Mouse (Mus musculus): ENCODE results near the gene Kdm4a. TPM values are rescaled to one million over a fixed set of nuclear protein-coding genes. Genes with fewer than 3 reads are reported as not detected.

The Kdm4a gene
- total and polyA plus RNA-seq, 2 experiments from 2014 or later: 34.8 to 88.8 TPM

DNA sequence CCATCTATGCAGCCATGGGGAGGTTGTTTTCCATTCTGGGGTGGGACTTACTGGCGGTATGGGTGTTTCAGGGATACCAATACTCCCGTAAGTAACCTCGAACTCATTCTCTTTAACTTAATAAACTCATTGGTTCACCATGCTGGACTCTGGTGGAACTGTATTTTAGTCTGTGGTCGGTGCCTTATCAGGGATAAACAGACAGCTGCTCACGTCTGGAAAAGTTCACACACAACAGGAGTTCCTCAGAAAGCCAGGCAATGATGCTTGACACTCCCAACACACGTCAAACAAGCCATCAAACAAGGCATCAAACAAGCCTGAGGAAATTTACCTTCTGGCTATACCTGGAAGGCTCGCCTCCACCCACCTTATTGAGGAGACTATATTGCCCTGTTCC, 64.7 kb downstream of the Kdm4a start:
- no peak for TF ChIP-seq CTCF (IDR thresholded peaks at IDR 0.05)
- no peak overlapping the region for H3K4me3 ChIP-seq (ENCODE audit: low read depth, low read length)
- H3K4me2 ChIP-seq (ENCODE audit: low read depth, low read length, poor library complexity, severe bottlenecking): no peak overlapping the region
- H3K9me3 ChIP-seq (ENCODE audit: low read length): no peaks in the 10 kb centered on the region
- no peak overlapping the region for H3K27ac ChIP-seq (ENCODE audit: low read depth, low read length)
- no peak for ATAC-seq (ENCODE audit: low FRiP score)
- no peak for DNase-seq (ENCODE audit: low spot score)
- H3K36me3 ChIP-seq (ENCODE audit: insufficient read depth, low read length): no peaks in the 10 kb centered on the region
- no peaks in the 10 kb centered on the region for H3K27me3 ChIP-seq (ENCODE audit: insufficient read depth, low read length)
- no peaks in the 10 kb centered on the region for H3K4me1 ChIP-seq (ENCODE audit: insufficient read depth, low read length)
- 92% methylated on average over 7 of the region's 7 CpGs for WGBS
- H3K9ac ChIP-seq (replicated peaks; ENCODE audit: low read length, poor library complexity, severe bottlenecking): no peak overlapping the region

DNA sequence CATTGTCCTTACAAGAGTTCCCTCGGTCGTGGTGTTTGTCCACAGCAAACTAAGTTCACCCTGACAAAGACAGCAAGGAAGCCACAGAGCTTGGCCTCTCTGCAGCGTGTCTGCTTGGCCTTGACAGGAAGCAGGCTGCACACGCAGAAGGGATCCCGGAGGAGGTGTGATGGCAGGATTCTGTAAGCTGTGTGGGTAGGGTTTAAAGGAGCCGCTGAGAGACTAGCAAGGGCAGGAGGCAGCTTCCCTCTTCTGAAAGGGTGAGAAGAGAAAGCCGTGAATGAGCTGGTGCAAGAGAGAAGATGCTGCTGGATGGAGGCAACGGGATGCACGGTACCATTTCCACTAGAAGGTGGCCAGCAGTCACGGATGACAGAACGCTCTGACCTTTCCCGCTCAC, 67.2 kb downstream of the Kdm4a start:
- Histone ChIP-seq H3K36me3 (ENCODE audit: insufficient read depth, low read length) (no peaks in the 10 kb centered on the region), H3K9ac (replicated peaks; ENCODE audit: low read length, poor library complexity, severe bottlenecking) (no peak overlapping the region), H3K4me2 (ENCODE audit: low read depth, low read length, poor library complexity, severe bottlenecking) (no peak overlapping the region), H3K4me1 (ENCODE audit: insufficient read depth, low read length) (no peaks in the 10 kb centered on the region), H3K27me3 (ENCODE audit: insufficient read depth, low read length) (no peaks in the 10 kb centered on the region), H3K4me3 (ENCODE audit: low read depth, low read length) (no peak overlapping the region), H3K9me3 (ENCODE audit: low read length) (no peaks in the 10 kb centered on the region), H3K27ac (ENCODE audit: low read depth, low read length) (no peak overlapping the region)
- DNase-seq (ENCODE audit: low spot score) (no peak), ATAC-seq (ENCODE audit: low FRiP score) (no peak)
- TF ChIP-seq CTCF (IDR thresholded peaks at IDR 0.05): no peak
- WGBS: 83% methylated on average over 12 of the region's 12 CpGs

DNA sequence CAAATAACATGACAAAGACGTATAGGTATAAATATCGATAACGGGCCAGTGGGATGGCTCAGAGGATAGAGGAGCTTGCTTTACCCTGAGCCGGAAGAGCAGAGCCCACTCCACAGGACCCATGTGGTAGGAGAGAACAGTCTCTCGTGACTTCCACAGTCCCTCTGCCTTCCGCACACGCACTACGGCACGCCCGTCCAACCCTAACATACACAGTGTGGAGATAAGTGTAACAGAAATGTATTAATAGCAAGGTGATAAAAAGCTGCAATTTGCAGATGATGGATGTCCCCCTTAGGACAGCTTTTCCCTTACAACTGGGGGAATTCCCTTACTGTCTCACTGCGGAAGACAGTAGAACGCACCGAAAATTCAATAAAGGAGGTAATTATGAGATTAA, 70.2 kb downstream of the Kdm4a start:
- DNase-seq (ENCODE audit: low spot score): peak; percentile 39
- ATAC-seq (ENCODE audit: low FRiP score): no peak
- Histone ChIP-seq H3K27me3 (ENCODE audit: insufficient read depth, low read length) (no peaks in the 10 kb centered on the region), H3K9me3 (ENCODE audit: low read length) (no peaks in the 10 kb centered on the region), H3K4me3 (ENCODE audit: low read depth, low read length) (no peak overlapping the region), H3K4me1 (ENCODE audit: insufficient read depth, low read length) (no peaks in the 10 kb centered on the region), H3K9ac (replicated peaks; ENCODE audit: low read length, poor library complexity, severe bottlenecking) (no peak overlapping the region), H3K36me3 (ENCODE audit: insufficient read depth, low read length) (no peaks in the 10 kb centered on the region), H3K27ac (ENCODE audit: low read depth, low read length) (no peak overlapping the region), H3K4me2 (ENCODE audit: low read depth, low read length, poor library complexity, severe bottlenecking) (no peak overlapping the region)
- TF ChIP-seq CTCF (IDR thresholded peaks at IDR 0.05): no peak
- WGBS: 89% methylated on average over 13 of the region's 13 CpGs

DNA sequence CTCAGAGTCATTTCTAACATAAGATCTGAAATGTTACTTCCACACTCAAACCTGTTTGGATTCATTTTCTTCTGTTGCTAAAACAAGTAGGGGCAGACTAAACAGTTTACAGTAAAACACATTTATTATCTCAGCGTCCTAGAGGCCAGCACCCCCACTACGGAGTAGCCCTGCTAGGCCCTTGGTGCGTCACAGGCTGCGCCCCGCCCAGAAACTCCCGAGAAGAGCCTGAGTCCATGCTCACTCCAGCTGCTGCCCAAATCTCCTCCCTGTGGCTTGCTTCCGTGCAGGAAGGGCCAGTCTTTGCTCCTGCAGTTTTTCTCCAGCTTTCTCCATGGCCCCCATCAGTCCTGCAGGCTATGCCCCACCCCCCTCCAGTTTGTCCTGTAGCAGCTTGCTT, 71.1 kb downstream of the Kdm4a start:
- Histone ChIP-seq H3K4me1 (ENCODE audit: insufficient read depth, low read length) (no peaks in the 10 kb centered on the region), H3K36me3 (ENCODE audit: insufficient read depth, low read length) (no peaks in the 10 kb centered on the region), H3K27ac (ENCODE audit: low read depth, low read length) (no peak overlapping the region), H3K9ac (replicated peaks; ENCODE audit: low read length, poor library complexity, severe bottlenecking) (no peak overlapping the region), H3K4me2 (ENCODE audit: low read depth, low read length, poor library complexity, severe bottlenecking) (no peak overlapping the region), H3K9me3 (ENCODE audit: low read length) (no peaks in the 10 kb centered on the region), H3K4me3 (ENCODE audit: low read depth, low read length) (no peak overlapping the region), H3K27me3 (ENCODE audit: insufficient read depth, low read length) (no peaks in the 10 kb centered on the region)
- WGBS: 78% methylated on average over 7 of the region's 7 CpGs
- no peak for TF ChIP-seq CTCF (IDR thresholded peaks at IDR 0.05)
- DNase-seq (ENCODE audit: low spot score): no peak
- no peak for ATAC-seq (ENCODE audit: low FRiP score)

DNA sequence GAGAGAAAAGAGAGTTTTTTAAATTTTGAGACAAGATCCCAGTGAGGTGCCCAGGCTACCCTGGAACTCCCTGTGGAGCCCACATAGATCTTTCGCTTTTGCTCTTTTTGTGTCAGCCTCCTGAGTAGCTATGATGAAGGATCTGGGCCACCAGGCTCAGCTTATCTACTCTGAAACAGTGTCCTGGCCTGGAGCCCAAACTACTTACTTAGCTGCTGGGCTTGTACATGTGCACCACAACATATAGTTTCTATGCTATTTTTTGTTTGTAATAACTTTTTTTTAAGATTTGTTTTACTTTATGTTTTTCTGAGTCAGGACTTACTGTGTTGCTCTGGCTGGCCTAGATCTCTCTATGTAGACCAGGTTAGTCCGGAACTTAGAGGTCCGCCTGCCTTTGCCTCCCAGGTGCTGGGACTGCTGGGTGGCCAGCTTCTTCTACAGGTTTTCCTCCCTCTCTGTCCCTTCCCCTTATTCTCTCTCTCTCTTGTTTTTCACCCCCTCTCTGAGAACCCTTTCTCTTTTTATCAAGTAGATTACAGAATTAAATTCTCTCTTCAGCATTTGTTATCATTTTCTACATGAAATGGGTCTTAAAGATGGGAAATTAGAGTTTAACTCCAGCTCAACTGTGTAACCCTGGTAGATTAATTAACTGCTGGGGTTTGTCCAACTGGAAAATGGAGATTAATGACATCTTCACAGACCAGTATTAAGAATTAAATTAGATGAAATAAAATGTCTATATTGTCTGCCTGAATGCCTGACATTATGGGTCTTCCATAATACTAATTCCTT, 74.4 kb downstream of the Kdm4a start:
- Histone ChIP-seq H3K9ac (replicated peaks; ENCODE audit: low read length, poor library complexity, severe bottlenecking) (no peak overlapping the region), H3K4me3 (ENCODE audit: low read depth, low read length) (no peak overlapping the region), H3K27me3 (ENCODE audit: insufficient read depth, low read length) (no peaks in the 10 kb centered on the region), H3K4me2 (ENCODE audit: low read depth, low read length, poor library complexity, severe bottlenecking) (no peak overlapping the region), H3K36me3 (ENCODE audit: insufficient read depth, low read length) (no peaks in the 10 kb centered on the region), H3K9me3 (ENCODE audit: low read length) (no peaks in the 10 kb centered on the region), H3K4me1 (ENCODE audit: insufficient read depth, low read length) (no peaks in the 10 kb centered on the region), H3K27ac (ENCODE audit: low read depth, low read length) (no peak overlapping the region)
- WGBS: 99% methylated on average over 3 of the region's 3 CpGs
- TF ChIP-seq CTCF (IDR thresholded peaks at IDR 0.05): no peak
- DNase-seq (ENCODE audit: low spot score) (no peak), ATAC-seq (ENCODE audit: low FRiP score) (no peak)

DNA sequence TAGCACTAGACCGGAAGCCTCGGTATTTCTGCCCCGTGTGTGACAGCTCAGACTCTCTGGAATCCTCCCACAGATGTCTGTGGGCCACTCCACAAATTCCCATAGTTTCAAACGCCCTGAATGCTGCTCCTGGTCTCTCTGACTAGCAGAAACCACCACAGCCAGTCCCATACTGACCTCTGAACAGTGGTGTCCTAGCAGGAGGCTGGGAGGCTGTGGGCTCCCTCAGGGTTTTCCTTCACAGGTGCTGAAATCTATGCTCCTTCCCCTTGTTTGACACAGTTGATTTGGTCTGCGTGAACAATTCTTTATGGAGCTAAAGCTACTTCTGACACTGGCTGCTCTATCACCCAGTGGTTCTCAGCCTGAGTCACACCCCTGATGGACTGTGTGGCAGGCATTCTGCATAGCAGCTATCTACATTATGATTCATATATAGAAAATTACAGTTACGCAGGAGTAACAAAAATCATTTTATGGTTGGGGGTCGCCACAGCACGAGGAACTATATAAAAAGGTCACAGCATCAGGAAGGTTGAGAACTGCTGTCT, 76.5 kb downstream of the Kdm4a start:
- Histone ChIP-seq H3K27me3 (ENCODE audit: insufficient read depth, low read length) (no peaks in the 10 kb centered on the region), H3K27ac (ENCODE audit: low read depth, low read length) (no peak overlapping the region), H3K4me3 (ENCODE audit: low read depth, low read length) (no peak overlapping the region), H3K36me3 (ENCODE audit: insufficient read depth, low read length) (no peaks in the 10 kb centered on the region), H3K9ac (replicated peaks; ENCODE audit: low read length, poor library complexity, severe bottlenecking) (no peak overlapping the region), H3K4me1 (ENCODE audit: insufficient read depth, low read length) (no peaks in the 10 kb centered on the region), H3K9me3 (ENCODE audit: low read length) (no peaks in the 10 kb centered on the region), H3K4me2 (ENCODE audit: low read depth, low read length, poor library complexity, severe bottlenecking) (no peak overlapping the region)
- DNase-seq (ENCODE audit: low spot score) (no peak), ATAC-seq (ENCODE audit: low FRiP score) (no peak)
- 84% methylated on average over 8 of the region's 8 CpGs for WGBS
- TF ChIP-seq CTCF (IDR thresholded peaks at IDR 0.05): no peak
